In the genomic region with DNA sequence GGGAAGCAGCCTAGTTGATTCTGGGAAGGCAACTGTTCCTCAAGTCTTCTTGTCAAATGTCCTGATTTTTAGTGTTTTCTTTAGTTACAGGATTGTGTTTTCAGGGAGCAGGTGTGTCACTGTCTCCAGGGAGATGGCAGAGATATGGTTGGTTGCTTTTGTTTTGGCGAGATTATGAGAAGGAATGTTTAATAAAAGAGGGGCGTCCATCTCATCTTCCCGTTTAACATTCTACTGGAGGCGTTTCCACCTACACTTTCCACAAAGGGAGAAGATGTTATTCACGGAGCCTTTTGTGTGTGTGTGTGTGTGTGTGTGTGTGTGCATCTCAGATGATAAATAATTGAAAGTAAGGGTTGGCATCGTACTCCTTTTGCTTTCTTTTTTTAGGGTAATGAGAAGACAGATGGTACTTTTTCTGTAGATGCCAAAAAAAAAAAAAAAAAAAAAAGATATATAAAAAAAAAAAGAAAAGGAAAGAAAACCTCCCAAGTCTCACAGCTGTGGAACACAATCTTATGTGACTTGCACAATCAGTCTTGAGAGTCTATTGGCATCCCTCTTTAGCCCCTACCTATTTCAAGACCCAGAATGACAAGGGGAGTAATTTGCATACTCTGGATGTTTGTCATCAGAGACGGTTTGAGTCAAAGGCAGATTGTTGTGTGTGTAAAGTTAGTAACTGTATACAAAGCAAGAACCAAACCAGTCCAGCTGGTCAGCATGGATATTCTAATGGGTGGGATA, we compare ENCODE assay signal across 22 mouse cellular contexts.
DNase-seq lines count a peak whose midpoint lies in the region; ATAC-seq and TF ChIP-seq lines count a peak whose summit lies in the region.
"Had no signal": no experiment of that assay in that cellular context is flagged by ENCODE, and none has a peak within 500 bp of the region (broad histone marks: within the 10 kb centered on the region; RNA-seq: fewer than 3 reads in every experiment).

No protein-coding gene starts in this region.

- no peak for TF ChIP-seq CTCF in cerebellum, adult 2 months (IDR thresholded peaks at IDR 0.05; ENCODE audit: borderline replicate concordance, insufficient read depth, low read depth, low read length)

- peak; percentile 31; the same call in 1 of the 2 replicates for ATAC-seq in frontal cortex, adult (ENCODE audit: low TSS enrichment)
- ATAC-seq in midbrain, embryonic 11.5 days (ENCODE audit: low FRiP score), result no peak
- ATAC-seq in midbrain, embryonic 14.5 days (ENCODE audit: low FRiP score, low TSS enrichment), result no peak
- no peak; the same call in 1 of the 2 replicates for ATAC-seq in forebrain, embryonic 16.5 days
- ATAC-seq: hindbrain, postnatal 0 days; intestine, postnatal 0 days; liver, postnatal 0 days had no signal

- no peak overlapping the region for H3K4me2 ChIP-seq in midbrain, embryonic 11.5 days
- H3K4me2 ChIP-seq in midbrain, embryonic 14.5 days (ENCODE audit: low read length), result no peak overlapping the region
- 0 out of 2 replicates have a peak overlapping the region, but pooled peaks have one; percentile 7 for H3K4me2 ChIP-seq in forebrain, embryonic 16.5 days (ENCODE audit: low read length)
- H3K4me2 ChIP-seq: heart, embryonic 12.5 days; kidney, embryonic 15.5 days had no signal

- H3K4me1 ChIP-seq in cerebellum, adult 2 months (ENCODE audit: control insufficient read depth, insufficient read depth, low read length), result peaks cover 20% of the 10 kb centered on the region
- no peaks in the 10 kb centered on the region for H3K4me1 ChIP-seq in midbrain, embryonic 11.5 days (ENCODE audit: control insufficient read depth, insufficient read depth, low read length)
- no peaks in the 10 kb centered on the region for H3K4me1 ChIP-seq in midbrain, embryonic 14.5 days (ENCODE audit: control insufficient read depth, insufficient read depth, low read length)
- H3K4me1 ChIP-seq in forebrain, embryonic 16.5 days (replicated peaks; ENCODE audit: control insufficient read depth, insufficient read depth, low read length), result peaks cover 12% of the 10 kb centered on the region
- H3K4me1 ChIP-seq: heart, embryonic 12.5 days; limb, embryonic 10.5 days had no signal

- no peak for TF ChIP-seq POLR2A in cerebellum, adult 2 months (IDR thresholded peaks at IDR 0.05; ENCODE audit: borderline replicate concordance, insufficient read depth, low read length)

- no peaks in the 10 kb centered on the region for H3K36me3 ChIP-seq in midbrain, embryonic 11.5 days (ENCODE audit: control insufficient read depth, insufficient read depth, low read length)
- no peaks in the 10 kb centered on the region for H3K36me3 ChIP-seq in midbrain, embryonic 14.5 days (ENCODE audit: control insufficient read depth, insufficient read depth, low read length)
- H3K36me3 ChIP-seq in forebrain, embryonic 16.5 days (ENCODE audit: control insufficient read depth, insufficient read depth), result no peaks in the 10 kb centered on the region
- H3K36me3 ChIP-seq: heart, embryonic 12.5 days; kidney, embryonic 15.5 days; limb, embryonic 10.5 days had no signal

- H3K27ac ChIP-seq in cerebellum, adult 2 months (ENCODE audit: insufficient read depth, low read length), result no peak overlapping the region
- H3K27ac ChIP-seq in midbrain, embryonic 11.5 days (ENCODE audit: low read depth, low read length), result no peak overlapping the region
- H3K27ac ChIP-seq in midbrain, embryonic 14.5 days (replicated peaks; ENCODE audit: low read depth, low read length), result no peak overlapping the region
- peak overlapping the region; percentile 10 for H3K27ac ChIP-seq in forebrain, embryonic 16.5 days (ENCODE audit: low read length)
- H3K27ac ChIP-seq: hindbrain, postnatal 0 days; kidney, embryonic 15.5 days; limb, embryonic 10.5 days had no signal

- 16% methylated on average over 7 of the region's 7 CpGs for whole genome bisulfite sequencing in cerebellum, adult 2 months
- WGBS in midbrain, embryonic 11.5 days, result 74% methylated on average over 7 of the region's 7 CpGs
- WGBS in midbrain, embryonic 14.5 days, result 50% methylated on average over 7 of the region's 7 CpGs
- WGBS in forebrain, embryonic 16.5 days, result 51% methylated on average over 7 of the region's 7 CpGs

- H3K9me3 ChIP-seq in midbrain, embryonic 11.5 days (ENCODE audit: control insufficient read depth, low read length), result no peaks in the 10 kb centered on the region
- no peaks in the 10 kb centered on the region for H3K9me3 ChIP-seq in midbrain, embryonic 14.5 days (ENCODE audit: control insufficient read depth, low read length)
- H3K9me3 ChIP-seq in forebrain, embryonic 16.5 days (ENCODE audit: control insufficient read depth, low read length), result peaks cover 4% of the 10 kb centered on the region; the same call in 1 of the 2 replicates
- H3K9me3 ChIP-seq: heart, embryonic 12.5 days; kidney, embryonic 15.5 days; limb, embryonic 10.5 days had no signal

- peak; percentile 34 to 37 for DNase-seq in cerebellum, adult 2 months
- no peak for DNase-seq in cerebellum, adult 11 months
- no peak for DNase-seq in frontal cortex, postnatal 14 days (ENCODE audit: low spot score in 2 of 2)
- DNase-seq in midbrain, embryonic 11.5 days (ENCODE audit: low spot score, missing footprints), result peak; percentile 19
- DNase-seq in midbrain, embryonic 14.5 days, result no peak
- no peak for DNase-seq in lung, postnatal 14 days
- DNase-seq: adrenal gland, adult 8-10 months; heart, adult 11 months; heart, postnatal 14 days; kidney, postnatal 4 days; layer of hippocampus, postnatal 36 days; liver, postnatal 0 days; lung, postnatal 10 days; retina, postnatal 1 day; thymus, postnatal 36 days had no signal

- no peak overlapping the region for H3K9ac ChIP-seq in midbrain, embryonic 11.5 days (ENCODE audit: low read length)
- no peak overlapping the region for H3K9ac ChIP-seq in midbrain, embryonic 14.5 days (replicated peaks; ENCODE audit: low read length)
- no peak overlapping the region for H3K9ac ChIP-seq in forebrain, embryonic 16.5 days (replicated peaks; ENCODE audit: low read depth, low read length)
- H3K9ac ChIP-seq: heart, embryonic 12.5 days; kidney, embryonic 15.5 days; liver, postnatal 0 days had no signal

- no peak overlapping the region for H3K4me3 ChIP-seq in cerebellum, adult 2 months (replicated peaks; ENCODE audit: insufficient read depth, low read depth, low read length)
- no peak overlapping the region for H3K4me3 ChIP-seq in midbrain, embryonic 11.5 days (ENCODE audit: low read depth, low read length)
- no peak overlapping the region for H3K4me3 ChIP-seq in midbrain, embryonic 14.5 days (replicated peaks; ENCODE audit: low read depth, low read length)
- H3K4me3 ChIP-seq in forebrain, embryonic 16.5 days (replicated peaks; ENCODE audit: low read length), result no peak overlapping the region
- H3K4me3 ChIP-seq: heart, embryonic 12.5 days; kidney, embryonic 15.5 days; limb, embryonic 10.5 days had no signal

- no peaks in the 10 kb centered on the region for H3K27me3 ChIP-seq in cerebellum, adult 2 months (ENCODE audit: control insufficient read depth, insufficient read depth, low read length)
- H3K27me3 ChIP-seq in midbrain, embryonic 11.5 days (ENCODE audit: control insufficient read depth, insufficient read depth, low read length), result no peaks in the 10 kb centered on the region
- H3K27me3 ChIP-seq in midbrain, embryonic 14.5 days (ENCODE audit: control insufficient read depth, insufficient read depth, low read length), result no peaks in the 10 kb centered on the region
- no peaks in the 10 kb centered on the region for H3K27me3 ChIP-seq in forebrain, embryonic 16.5 days (replicated peaks; ENCODE audit: control insufficient read depth, insufficient read depth, low read length)
- H3K27me3 ChIP-seq: heart, embryonic 12.5 days had no signal

Comparison
In these comparisons a context has a peak if more than half of its experiments do, and no peak if none do; other contexts are left out.
1. DNase-seq: peak in cerebellum, adult 2 months (2 of 2) and midbrain, embryonic 11.5 days (single experiment); none in cerebellum, adult 11 months (single experiment), frontal cortex, postnatal 14 days (0 of 2), midbrain, embryonic 14.5 days (single experiment) and lung, postnatal 14 days (single experiment).